Mouse (Mus musculus): Measurements from ENCODE around the gene Scarf1. TPM values are rescaled to one million over a fixed set of nuclear protein-coding genes. Genes with fewer than 3 reads are reported as not detected.
"Not testable (repeated sequence)": the region's sequence is repeated elsewhere in the genome, so short reads cannot be mapped to it uniquely, and the experiment has no call there.

The Scarf1 gene
- polyA plus RNA-seq, 1 experiment = 4.9 TPM

DNA sequence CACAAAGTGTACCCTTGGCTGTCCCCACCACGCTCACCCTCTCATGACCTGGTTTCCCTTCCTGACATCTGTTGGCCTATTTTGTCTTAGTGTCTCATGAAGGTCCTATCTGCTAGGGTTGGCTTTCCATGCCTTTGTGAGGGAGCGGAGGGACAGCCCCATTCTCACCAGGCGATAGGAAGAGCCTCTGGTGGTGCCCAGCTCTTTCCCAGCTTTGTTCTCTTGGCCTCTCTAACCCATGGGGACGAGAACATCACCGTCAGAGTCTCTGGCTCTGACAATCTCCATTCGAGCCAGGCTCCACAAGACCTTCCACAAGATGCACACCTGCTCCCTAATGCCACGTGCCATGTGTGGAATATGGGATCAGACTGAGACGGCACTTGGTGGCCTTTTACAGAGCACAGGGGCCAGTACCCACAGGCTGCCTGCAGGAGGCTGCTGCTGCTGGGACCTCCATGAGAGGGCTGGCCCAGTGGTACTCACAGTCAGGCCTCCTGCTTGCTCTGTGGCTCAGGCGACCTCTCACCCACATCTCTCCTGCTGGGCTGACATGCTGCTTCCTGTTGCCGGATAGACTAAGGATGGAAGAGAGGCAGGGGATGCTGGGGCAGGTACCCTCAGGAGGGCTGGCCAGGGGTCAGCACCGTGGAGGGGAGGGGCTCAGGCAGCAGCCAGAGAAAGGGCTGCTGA, 24.3 kb downstream of the Scarf1 start:
- no peak for DNase-seq (ENCODE audit: low spot score)

DNA sequence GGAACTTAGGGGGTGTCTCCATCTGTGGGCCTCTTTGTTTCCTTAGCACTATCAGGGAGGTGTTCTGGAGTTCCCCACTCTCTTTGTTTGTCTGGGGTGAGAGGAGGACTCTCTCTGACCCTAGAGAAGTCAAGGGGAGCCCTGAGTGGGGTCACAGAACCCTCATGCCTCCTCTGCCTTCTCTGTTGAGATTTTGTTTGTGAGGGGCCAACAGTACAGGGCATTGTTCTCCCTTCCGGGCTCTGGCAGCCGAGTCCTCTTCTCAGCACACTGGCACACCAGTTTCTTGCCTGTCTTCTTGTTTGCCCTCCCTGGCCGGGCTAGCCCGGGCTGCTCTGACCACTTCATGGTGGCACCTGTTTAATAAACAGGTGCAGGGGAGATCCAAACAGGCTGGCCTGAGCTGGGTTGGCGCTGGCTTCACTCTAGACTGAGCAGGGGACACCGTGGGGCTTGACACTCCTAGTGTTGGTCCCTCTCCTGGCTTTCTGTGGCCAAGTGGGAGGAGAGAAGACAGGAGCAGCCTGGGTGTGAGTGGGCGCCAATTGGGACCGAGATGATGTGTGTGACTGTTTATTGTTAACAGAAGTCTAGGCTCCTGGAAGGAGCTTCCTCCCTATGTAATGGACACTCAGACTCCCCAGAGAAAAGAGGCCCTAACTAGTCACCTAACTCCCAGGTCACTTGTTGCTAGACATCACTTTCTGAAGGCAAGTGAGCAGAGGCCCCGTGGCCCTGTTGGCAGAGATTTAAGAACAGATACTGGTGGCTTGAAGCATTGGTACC, 25.0 kb downstream of the Scarf1 start:
- no peak for DNase-seq (ENCODE audit: low spot score)

DNA sequence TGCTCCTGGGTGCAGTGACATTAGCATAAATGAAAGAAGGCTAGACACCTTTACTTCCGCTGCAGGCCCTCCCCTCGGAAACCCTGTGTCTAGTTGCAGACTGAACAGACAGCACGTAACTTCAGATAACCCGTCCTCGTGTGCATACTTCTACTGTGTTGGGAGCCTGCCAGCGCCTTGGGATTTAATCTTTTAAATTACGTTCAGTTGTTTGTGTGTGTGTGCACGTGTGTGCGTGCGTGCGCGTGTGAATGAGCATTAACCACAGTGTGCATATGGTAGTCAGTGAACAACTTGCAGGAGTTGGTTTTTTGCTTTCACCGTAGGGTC, 25.6 kb downstream of the Scarf1 start:
- DNase-seq (ENCODE audit: low spot score) = no peak

DNA sequence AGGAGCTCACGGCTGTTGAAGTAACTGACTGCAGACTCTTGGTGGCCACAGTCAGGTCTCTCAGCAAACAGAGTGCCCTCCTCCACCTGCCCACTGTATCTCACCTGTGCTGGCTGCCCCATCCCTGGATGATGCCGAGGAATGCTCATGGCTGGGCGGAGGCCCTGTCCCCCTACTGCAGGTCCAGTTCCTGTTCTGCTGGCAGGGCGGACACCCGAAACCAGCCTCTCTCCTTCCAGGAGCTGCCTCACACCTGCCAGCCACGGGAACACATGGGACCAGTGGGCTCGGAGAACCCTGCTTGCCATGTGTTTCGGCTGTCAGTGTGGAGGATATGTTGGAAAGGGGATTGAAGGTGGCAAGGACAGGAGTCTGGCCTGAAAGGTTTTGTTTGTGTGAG, 26.9 kb downstream of the Scarf1 start:
- DNase-seq (ENCODE audit: low spot score) = no peak

DNA sequence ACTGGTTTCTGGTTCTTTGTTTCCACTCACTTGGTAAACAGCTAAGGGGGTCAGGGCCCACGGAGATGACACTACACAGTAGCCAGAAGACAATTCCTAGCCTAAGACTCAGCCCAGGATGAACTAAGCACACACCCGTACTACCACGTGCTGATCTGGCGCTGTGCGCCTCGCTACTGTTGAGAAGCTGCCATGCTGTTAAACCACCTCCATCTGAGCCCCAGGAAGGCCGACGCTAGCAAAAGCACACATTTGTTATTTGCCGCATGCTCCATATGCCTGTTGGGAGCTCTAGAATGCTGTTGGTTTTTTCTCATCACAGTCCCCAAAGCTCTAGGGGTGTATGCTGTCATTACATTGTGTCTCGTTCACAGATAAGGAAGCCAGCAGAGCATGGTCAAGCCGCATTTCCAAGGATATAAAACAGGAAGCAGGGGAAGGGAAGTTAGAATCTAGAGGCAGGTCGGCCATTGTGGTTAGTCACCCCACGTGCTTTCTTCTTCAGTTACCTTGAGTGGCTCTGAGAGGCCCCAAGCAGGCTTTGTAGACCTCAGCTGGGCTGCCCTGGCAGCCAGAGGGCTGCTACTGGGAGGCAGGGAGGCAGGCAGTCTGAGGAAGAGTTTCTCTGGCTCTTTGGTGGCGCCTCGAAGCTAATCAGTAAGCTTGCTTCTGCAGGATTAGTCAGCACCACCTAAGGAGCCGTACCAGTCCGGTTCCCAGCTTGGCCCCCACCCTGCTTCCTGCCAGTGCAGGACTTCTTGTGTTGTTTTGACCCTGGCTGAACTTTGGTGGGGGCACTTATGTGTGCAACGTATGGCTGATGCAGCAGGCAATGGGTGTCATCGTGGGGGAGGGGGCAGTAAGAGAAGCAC, 27.6 kb downstream of the Scarf1 start:
- no peak for DNase-seq (ENCODE audit: low spot score)

DNA sequence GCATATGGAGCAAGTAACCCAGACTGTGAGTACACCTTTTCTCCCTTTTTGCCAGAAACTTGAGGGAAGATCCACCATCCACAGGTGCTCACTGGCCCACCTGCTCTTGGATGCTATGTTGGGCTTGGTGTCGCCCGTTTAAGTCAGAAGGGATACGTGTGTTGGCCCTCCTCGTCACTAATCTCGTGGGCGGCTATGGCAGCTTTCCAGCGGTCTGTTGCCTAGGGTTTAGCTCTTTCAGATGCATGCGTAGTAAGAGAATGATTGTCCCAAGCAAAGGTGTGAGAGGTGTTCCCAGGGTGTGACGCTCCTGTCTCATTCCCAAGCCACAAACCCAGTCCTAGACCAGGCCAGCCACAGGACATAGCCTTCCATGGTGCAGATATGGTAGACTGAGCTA, 31.4 kb downstream of the Scarf1 start:
- no peak for DNase-seq (ENCODE audit: low spot score)

DNA sequence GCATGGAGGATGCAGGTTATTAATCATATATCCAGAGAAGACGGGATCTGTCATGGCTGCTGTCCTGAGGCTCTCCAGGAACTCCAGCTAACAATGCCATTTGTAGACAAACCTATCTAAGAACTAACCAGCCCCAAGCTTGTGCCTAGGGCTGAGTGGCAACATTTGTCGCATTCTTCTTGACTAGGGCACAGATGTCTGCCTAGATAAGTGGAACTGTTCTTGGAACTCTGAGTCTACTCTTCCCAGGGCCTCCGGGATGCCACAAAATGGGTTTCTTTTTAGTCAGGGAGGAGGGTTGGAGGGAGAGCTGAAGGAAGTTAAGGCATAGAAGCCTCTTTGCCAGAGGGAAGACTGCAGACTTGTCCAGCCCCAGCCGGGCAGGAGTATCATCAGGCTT, 32.7 kb downstream of the Scarf1 start:
- DNase-seq (ENCODE audit: low spot score) = no peak

DNA sequence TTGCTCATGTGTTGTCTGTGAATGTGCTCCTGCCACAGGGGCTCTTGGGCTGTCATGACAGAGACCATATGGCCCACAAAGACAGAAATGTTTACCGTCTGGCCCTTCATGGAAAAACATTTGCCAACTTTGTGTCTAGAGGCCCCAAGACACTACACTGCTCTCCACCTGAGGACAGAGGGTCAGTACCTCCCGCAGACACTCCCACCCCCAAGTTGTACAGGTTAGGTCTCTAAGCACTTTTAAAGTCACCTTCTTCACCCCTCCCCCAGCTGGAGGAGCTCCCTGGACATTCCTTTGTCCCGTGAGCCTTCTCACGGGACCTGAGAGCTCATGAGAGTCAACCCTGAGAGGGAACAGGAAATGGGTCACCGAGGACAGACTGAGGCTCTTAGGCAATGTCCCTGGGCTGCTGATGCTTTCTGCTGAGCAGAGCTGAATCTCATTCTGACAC, 36.3 kb downstream of the Scarf1 start:
- no peak for DNase-seq (ENCODE audit: low spot score)

DNA sequence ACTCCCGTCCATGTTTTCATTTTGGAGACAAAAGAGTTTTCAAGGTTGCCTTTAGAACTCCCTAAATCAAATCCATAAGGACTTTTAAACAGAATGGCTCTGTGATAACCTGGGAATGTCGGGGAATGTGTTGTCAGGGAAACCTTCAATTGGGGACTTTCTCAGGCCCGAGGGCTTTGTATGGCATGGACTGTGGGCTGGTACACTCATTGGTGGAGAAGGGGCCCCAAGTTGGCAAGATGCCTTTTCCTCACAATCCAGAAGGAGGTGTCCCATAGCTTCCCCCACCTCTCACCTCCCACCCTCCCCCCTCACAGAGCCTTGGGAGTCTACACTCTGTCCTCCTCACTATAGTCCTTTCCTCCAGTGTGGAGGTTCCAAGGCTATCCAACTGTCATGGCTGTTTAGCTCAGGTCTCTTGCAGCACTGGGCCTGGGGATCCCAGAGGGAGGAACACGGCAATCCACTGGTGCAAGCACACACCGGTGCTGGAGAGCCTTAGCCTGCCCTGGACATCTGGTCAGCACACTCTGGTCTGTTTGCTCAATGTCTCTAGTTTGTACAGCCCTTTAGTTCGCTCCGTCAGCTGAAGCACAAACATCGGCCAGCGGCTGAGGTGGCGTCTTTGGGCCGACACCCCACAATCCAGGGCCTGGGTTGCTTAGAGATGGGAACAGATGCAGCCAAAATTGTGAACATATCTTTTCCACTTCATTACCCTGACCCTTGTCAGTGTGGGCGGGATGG, 37.0 kb downstream of the Scarf1 start:
- no peak for DNase-seq (ENCODE audit: low spot score)

DNA sequence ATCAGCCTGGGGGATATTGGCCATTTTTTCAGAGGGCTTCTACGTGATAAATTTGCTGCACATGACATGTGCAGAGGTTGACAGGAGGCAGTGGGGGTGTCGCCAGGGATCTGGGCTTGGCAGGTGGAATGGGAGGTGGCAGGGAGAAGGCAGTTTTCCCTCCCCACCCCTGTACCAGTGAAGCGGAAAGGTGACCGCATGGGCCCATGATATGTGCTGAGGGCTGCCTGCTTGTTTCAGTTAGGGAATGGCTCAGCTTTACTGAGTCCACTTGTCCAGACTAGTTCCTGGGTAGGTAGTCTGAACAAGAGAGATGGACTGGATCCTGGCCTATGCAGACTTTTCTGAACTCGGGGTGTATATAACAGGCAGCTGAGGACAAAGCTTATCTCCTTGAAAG, 38.0 kb downstream of the Scarf1 start:
- no peak for DNase-seq (ENCODE audit: low spot score)

DNA sequence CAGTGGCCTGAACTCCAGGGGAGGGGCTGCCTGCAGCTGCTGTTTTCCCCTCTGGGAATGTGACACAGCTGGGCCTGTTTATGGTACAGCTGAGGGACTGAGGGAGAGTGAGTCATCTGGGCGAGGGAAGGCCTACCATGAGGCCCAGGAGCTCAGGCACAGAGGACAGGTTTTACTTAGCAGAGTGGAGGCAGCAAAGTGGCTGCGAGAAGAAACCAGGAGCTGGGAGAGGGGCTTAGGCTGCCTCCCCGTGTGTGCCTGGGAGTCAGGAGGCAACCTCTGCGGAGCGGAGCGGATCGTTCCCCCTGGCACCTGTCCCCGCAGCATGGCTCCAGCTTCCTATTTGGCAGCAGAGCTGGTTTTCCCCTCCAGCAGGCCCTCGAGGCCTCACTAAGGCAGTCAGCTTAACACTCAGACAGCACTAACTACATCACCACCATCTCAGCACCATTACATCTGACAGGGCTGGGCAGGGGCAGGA, 38.7 kb downstream of the Scarf1 start:
- no peak for DNase-seq (ENCODE audit: low spot score)

DNA sequence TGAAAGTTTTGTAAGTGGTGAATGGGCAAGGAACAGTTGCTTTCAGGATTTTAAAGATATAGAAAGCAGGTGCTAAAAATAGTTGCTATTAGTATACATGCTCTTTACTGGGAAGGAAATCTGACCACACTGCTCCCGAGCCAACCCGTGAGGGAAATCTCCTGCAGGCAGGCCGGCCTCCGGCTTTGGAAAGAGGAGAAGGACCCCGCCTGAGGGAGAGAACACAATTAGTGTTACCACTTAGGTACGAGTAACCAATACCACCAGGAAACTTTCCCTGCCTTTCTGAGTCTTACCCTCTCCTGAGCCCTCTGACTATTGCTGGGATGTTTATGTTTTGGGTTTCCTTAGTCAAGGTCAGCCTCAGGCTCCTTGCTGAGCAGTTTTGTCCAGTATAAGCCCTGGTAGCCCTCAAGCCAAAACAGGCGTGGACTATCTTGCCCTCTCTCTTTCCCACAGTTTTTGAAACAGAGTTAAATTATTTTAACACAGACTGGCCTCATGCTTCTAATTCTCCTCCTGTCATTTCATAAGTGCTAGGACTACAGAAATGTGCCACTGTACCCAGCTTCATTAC, 39.7 kb downstream of the Scarf1 start:
- no peak for DNase-seq (ENCODE audit: low spot score)

DNA sequence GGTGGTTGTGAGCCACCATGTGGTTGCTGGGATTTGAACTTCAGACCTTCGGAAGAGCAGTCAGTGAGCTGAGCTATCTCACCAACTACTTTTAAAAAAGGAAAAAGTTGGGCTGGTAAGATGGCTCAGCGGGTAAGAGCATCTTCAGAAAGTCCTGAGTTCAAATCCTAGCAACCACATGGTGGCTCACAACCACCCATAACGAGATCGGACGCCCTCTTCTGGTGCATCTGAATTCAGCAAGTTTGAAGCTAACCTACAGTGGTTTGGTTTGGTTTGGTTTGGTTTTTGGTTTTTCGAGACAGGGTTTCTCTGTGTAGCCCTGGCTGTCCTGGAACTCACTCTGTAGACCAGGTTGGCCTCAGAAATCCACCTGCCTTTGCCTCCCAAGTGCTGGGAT, 42.7 kb downstream of the Scarf1 start:
- DNase-seq (ENCODE audit: low spot score) = not testable (repeated sequence)

DNA sequence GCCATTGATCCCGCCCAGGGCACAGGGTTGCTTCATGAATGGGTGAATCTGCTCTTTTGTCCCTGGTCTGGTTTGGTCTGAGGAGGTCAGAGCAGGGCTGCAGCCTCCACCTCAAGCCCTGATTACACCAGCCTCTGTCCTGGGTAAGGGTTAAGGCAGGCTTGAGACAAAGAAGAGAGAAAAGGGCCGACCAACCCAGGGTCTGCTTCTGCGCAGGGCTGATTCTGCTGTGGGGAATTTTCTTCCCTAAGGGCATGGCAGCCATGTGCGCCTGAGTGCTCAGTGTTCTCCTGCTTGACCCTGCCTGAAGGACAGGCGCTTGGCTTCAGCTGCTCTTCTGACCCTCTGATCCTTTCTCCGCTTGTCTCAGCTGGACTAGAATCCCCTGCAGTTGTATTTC, 43.8 kb downstream of the Scarf1 start:
- DNase-seq (ENCODE audit: low spot score) = no peak

DNA sequence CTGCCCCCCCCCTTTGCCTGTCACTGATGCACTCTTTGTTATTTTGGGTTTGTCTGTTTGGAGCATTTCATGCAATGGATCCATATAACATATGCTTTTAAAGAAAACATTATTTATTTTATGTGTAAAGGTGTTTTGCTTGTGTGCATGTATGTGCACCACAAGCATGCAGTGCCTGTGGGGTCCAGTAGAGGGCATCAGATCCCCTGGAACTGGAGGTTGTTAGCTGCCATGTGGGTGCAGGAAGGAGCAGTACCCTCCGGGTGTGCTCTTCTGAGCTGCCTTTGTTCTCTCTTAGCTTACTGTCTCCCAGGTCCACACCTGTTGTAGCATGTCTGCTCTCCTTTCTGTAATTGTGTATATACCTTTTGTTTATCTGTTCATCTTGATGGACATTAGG, 44.8 kb downstream of the Scarf1 start:
- no peak for DNase-seq (ENCODE audit: low spot score)

DNA sequence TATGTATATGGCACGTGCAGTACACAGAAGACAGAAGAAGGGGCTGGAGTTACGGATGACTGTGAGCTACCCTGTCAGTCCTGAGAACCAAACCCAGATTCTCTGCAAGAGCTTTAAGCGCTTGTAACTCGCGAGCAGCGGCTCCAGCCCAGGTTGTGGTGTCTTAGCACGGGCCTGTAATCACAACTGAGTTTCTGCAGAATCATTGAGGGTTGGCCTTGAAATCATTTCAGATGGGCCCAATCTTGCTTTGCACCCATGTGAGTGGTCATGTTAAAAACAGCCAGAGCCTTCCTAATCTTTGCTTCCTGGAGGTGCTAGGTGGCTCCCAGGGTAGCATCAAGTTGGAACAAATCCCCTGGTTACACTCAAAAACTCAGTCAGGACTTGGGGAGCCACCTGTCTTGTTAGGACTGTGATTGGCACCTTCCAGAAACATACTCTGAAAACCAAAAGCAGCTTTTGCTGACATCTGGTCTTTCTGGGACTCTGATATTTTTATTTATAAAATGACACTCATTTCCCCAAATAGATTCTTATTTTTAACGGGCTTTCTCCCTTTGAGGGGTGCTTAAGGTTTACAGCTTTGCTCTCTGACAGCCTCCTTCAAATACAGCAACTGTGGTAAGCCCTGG, 46.6 kb downstream of the Scarf1 start:
- no peak for DNase-seq (ENCODE audit: low spot score)

DNA sequence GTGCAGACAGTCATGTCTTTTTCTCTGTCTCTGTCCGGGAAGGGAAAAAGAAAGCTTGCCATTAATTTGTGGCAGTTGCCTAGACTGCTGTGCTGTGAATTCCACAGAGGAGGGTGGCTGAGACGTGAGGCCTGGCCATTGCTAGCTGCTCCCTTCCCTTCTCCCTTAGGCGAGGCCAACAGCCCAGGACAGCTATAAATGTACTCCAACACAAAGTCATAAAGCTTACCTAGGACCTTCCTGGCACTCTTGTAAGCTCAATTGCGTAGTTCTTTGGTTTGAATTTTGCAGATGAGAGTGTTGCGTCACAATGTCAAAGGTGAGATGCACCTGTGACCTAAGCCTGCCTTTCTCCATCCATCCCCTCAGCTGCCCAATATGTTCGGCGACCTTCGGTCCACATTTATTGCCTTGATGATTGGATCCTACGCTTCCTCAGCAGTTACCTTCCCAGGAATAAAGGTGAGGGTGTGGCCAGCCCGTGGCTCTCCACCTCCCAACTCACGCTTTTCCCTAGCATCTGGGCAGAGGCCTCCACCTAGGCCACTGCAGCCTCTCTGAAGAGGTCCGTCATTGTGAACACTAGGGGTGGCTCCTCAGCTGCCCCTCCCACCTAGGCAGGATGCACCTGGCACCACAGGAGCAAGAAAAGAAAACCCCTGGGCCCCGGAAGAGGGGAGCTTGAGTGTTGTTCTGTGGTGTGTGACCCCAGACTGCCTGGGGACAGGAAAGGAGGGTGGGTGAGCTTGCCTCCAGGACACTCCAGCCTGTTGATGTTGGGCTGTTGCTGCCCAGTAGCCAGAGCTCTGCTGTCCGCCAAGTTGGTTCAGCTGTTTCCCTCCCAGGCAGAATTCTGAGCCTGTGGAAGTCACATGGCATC, 47.4 kb downstream of the Scarf1 start:
- DNase-seq (ENCODE audit: low spot score) = no peak

DNA sequence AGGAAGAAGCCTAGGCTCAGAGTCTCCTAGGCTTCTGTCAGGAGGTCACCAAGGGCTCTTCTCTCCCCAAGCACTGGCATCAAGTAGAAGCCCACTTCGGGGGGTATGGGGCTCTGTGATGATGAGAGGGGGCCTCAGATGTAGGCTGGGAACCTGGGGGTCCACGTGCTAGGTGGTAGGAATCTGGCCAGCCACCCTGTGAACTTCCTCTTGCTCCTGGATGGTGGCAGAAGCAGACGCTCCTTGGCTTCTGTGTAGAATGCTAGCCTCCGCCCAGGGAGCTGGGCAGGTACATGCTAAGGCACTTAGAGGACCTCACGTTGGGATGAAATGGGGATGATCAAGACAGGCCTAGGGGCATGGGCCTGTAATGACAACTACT, 48.1 kb downstream of the Scarf1 start:
- DNase-seq (ENCODE audit: low spot score) = no peak

DNA sequence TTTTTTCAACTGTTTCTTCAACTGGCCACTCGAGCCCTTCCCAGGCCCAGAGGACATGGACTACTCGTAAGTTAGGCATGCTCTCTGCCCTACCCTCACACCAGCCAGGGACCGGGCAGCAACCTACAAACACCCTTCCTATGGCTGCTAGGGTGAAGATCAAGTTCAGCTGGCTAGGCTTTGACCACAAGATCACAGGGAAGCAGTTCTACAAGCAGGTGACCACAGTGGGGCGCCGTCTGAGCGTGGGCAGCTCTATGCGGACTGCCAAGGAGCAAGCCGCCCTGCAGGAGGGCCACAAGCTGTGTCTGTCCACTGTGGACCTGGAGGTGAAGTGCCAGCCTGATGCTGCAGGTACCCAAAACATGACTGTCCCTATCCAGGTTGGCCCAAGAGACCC, 49.5 kb downstream of the Scarf1 start:
- no peak for DNase-seq (ENCODE audit: low spot score)

All from urinary bladder, adult 2 months (tissue).